Mouse (Mus musculus) cerebellum, postnatal 25 days (tissue): ENCODE results near the gene Dnah3.

ENCODE experiments used
- DNase-seq, 2 experiments: peaks; one replicate each; pipeline ENCODE4 v3.0.0; 2021; ENCODE audit warnings: mixed read lengths in 2 of 2

Gene Dnah3

DNA sequence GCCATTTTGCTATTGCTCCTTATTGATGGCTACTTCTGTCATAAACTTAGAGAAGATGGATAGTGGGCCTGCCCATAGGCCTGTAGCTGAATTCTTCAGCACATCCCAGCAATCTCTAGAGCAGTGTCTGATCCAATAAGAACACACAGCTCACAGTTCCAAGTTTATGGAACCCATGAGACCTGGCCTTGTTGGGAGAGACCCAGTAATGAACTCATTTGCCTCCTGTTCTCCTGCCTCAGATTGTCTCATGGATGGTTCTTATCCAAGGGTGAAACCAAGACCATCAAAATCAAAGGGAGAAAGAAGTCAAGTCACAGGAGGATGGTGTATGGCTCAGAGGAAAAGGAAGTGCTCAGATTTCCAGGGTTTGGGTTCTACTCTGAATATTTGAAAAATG is 44.6 kb downstream of the Dnah3 start:
- no peak for DNase-seq

DNA sequence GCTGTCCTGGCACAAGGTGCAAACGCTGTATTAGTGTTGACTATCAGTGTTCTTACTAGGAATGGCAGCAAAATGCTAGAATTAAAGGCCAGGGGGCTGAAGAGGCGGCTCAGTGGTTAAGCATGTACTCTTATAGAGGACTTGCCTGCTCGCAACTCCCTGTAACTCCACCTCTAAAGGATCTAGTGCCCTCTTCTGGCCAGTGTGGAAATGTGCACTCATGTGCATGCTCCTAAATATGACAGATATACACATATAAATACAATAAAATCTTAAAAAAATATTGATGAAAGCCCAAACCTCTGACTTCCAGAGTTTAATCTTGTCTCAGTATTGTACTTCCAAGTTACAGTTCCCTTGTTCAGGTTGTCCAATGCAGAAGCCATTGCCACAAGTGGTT is 51.1 kb downstream of the Dnah3 start:
- DNase-seq = no peak

DNA sequence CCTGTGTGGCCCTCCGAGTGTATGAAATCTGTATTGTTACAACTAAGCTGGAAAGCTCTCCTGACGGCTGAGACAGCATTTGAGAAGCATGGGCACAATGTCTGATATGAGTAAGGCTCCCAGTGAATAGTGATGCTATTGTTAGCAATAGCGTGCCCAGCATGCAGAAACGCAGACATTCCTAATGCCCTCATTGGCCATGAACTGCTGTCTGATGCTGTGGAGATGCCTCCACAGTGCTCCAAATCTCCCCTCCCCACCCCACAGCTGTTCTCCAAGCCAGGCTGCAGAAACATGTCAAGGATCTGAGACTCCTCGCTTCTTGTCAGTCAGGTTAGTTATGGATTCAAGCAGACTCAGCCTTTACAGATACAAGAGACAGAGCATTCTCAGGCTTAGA is 58.7 kb downstream of the Dnah3 start:
- DNase-seq = no peak

DNA sequence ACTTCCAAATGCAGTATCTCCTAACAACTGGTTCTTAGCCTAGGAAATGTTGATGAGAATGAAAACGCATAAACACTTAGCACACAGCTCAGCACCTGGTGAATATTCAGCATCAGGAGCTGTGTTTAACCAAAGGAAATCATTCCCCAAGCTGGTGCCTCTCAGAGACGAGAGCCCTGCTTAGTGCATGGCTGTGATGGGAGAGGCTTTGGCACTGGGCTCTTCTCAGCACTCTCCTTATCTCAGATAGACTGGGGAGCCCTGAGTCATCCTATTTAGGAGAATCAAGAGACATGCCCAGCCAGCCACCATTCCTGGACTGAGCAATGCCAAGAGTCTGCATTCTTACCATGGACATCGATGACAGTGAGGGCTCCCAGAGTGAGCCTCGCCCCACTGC is 60.1 kb downstream of the Dnah3 start:
- DNase-seq = no peak

DNA sequence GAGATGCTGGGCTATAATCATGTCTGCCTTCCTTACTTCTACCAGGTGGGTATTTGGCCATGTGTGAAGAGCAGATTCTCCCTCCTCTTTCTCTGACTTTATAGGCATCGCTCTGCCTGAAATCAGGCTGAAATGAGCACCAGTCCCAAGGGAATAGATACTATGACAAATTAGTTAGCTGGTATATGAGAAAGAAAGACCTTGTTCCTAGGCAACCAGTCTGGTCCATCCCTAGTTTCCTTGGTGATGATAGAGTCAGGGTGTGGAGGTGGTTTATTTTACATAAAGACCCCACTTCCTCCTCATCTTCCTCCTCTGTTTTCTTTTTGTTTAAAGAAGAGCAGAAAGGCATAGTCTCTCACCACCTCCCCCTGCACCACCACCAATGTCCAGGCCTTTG is 60.5 kb downstream of the Dnah3 start:
- no peak for DNase-seq

DNA sequence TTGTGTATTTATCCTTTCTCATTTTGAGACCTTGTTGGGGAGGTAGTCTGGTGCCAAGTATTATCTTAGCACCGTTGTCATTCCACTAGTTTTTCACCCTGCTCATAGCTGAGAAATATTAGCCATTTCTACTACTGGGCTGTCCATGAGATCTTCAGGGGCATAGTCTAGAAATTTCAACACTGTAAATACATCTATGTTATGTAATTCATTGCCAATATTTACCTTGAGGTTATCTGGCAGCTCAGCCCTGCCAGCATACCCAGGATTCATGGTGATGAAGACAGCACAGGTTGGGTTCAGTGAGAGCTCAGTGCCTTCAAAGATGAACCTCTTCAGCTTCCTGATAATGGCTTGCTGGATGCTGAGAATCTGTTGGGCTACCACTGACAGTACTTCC is 66.4 kb downstream of the Dnah3 start:
- no peak for DNase-seq

DNA sequence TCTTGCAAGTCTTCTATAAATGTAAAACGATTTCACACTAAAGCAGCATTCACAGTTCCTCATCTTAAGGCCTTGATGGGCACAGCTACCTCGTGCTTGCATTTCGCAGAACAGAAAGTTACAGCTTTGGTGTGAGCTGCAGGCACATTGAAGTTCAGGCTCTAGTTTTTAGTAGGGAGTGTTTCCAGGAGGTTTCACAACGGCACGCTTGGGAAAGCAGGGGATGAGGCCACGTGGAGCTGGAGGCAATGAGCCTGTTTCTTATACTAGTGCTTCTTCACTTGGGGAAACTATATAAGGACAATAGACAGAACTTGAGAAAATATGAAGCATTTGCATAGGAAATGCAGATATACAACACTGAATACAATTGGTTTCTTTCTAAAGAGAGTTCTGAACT is 98.0 kb downstream of the Dnah3 start:
- DNase-seq = no peak

DNA sequence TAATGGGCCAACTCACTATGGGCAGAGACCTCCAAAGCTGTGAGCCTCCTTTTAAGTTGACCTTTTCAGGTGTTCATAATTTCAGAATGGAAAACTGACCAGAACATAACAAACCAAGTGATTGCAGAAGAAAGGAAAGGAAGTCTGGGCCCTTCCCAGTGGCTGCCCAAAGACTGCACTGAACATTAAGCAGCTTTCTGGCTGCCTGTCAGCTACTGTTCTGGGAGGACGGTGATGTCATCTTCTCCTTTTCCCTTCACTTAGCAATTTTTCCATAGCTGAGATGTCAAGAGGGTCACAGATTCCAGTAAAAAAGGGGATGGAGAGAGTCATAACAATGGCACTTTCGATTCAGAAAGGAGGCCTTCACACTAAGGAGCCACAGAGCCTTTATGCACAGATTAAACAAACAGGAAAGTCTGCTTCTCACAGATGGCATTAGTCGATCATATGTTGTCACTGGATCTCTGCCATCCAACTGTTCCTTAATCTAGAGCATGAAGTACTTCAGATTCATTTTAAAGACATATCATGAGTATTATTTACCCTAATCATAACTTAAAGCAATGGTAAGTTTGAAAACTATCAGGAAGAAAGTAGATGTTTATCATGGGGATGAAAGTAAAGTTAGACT is 109.7 kb downstream of the Dnah3 start:
- DNase-seq = peak; percentile 22 to 36

DNA sequence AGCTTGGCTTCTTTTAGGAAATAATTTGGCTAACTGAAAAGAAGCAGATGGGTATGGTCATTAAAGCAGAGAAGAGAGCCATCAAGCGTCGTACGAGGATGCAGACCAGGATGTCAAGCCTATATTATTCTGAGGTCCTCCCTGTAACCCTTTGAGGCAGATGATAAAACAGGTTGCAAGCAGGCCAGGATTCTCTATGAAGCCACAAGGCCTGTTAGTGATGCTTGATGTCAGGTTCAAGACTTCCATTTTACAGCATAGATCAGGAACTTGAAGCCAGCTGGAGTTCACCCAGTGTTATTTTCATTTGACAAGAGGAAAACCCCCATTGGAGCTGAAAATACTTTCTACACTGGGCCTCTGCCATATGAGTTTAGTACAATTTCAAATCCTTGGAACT is 114.9 kb downstream of the Dnah3 start:
- no peak for DNase-seq

DNA sequence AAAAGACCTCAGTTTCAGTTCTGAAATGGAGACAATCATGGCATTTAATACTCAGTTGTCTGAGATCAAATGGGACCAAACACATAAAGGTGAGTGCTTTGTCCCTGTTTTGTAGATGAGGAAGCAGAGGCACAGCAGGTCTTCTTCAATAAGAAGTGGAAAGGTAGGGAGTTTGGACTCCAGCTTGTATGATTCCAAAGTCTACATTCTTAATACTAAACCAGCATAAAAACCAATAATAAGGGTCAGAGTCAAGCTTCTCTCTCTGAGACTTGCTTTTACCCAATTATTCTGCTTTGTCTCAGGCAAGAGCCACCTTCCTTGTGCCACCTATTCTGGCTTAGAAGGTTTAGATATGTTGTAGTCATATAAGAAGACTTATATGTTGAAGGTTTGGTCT is 116.5 kb downstream of the Dnah3 start:
- DNase-seq = no peak

DNA sequence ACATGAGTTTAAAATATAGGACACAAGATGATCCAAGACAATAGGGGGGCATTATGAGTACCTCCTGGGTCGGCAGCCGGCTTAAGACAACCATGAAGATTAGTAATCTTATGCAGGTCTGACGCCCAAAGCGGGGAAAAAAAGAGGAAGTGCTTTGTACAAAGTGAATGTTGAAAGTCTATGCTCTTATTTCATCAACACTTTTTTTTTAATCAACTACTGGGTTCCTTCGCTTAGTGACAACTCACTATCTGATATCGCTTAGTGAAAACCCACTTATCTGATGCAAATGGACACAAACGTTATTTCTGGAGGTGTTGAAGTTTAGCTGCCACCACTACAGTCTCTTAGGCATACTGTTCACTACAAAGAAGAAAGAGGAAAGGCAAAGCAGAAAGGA is 117.5 kb downstream of the Dnah3 start:
- DNase-seq = no peak

DNA sequence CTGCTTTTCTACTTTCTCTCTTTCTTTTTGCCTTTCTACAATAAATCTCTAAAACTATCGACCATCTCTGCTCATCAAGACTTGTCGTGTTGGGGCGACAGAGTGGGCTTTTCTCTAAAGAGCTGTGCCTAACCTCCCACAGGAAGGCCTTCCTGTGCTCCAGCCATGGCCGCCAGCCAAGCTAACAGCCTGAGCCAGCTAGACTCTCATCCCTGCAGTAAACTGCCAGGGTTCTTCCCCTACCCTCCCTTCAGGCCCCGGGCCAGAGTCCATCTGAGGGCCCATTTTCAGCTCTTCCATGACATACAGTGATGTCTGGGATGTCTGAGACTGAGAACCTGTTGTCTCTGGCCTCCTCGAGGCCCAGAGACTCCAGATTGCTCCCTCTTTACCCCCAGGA is 118.8 kb downstream of the Dnah3 start:
- DNase-seq = peak; percentile 77 to 86

DNA sequence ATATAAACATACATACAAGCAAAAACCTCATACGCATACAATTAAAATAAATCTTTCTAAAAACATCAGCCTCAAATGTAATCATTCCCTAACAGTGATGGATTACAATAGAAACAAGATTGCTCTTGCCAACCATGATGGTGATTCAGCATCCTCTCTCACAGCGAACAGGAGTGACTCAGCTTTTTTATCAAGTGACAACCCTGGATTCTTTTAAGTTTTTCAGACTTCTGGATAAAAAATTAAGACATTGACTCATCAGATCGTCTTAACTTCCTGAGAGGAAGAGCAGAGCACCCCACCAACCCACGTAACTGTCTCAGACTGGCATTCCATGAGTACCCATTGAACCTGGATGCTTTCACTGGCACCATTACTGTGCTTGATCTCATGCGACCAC is 120.9 kb downstream of the Dnah3 start:
- DNase-seq = no peak

DNA sequence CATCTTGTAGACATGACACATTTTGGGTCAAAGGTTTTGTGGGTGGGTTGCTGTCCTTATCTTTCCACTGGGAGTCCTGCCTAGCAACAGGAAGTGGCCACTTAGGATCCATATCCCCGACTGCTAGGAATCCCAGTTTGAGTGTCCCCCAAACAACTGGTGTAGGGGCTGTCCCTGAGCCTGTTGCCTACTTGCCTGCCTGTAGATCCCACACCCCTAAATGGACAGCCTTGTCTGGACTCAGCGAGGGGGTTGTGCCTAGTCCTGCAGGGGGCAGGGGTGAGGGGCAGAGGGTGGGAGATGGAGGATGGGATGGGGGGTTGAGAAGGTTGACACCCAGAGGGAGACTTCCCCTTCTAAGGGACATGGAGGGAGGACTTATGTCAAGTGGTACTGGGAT is 125.8 kb downstream of the Dnah3 start:
- no peak for DNase-seq

DNA sequence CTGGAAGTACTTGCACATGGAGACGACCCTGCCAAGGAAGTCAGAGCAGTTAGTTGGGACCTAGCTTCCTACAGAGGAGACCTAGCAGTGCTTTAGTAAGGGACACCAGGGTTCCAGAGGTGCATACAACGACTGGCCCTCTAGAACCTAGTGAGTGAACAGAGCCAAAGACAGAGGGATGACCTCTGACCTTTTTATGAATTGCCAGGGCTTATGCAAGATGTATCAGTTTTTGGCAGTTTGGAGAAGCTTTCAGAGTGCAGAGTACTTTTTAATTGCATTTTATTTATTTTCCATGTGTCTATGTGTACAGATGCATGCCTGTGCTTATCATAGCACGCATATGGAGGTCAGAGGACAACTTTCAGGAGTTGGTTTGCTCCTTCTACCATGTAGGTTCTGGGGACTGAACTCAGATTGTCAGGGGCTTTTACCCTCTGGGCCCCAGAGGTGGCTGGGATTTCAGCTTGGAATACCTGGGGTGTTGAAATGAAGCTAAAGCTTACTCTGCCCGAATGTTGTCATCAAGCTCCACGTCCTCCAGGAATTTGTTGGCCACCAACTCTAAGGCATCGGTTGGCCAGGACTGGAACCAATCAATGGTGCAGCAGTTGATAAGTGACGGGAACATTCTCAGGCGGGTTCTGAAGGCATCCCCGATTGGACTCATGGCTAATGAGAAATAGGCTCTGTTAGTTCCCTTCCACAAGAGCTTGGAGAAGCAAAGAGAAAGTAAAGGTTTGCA is 129.3 kb downstream of the Dnah3 start:
- DNase-seq = no peak

DNA sequence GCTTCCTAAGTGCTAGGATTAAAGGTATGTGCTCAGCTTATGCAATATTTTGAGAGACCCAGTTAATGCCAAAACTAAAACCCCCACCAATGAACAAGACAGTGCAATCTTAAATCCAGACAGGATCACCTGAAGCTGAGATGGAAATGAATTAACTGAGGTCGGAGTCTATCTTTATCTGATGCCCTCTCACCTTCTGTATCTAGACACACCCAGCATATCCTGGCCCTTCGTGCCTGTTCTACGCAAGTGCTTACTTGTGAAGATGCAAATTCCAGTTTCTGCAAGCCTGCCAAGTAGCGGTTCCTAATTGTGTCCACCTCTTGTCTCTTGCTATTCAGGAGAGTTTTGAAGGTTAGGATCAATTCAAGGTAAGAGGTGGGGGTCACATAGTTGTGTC is 129.9 kb downstream of the Dnah3 start:
- no peak for DNase-seq

DNA sequence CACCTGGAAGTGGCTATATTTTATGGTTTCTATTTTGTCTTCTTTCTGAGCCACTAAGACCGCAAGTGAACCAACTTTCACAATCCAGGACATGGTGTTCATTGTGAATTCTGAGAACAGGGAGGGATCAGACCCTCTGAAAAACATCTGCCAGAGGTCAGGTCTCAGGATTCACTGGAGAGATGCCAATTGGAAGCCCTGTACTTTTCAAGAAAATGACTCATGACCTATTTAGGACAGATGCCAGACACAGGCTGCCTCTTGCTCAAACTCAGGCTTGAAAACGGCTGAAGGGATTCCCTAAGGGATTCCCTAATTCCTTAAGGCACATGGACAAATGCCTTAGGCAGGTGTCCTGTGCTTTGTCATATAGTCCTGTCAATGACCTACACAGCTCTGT is 134.0 kb downstream of the Dnah3 start:
- no peak for DNase-seq

DNA sequence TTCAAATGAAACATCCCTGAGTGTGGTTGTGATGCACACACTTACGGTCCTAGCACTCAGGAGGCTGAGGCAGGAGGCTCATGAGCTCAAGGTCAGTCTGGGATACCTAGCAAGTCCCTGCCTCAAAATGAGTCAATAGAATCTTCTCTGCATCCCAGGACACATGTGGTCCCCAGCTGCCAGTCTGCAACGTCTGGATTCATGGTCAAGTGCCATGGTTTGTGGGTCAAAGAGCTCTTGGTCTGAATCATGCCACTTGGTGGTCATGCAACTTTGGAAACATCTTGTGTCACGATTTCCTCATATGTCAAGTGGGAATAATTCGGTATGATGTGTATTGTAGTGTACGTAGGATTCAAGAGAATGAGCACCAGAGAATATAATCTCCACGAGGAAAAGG is 134.5 kb downstream of the Dnah3 start:
- no peak for DNase-seq

DNA sequence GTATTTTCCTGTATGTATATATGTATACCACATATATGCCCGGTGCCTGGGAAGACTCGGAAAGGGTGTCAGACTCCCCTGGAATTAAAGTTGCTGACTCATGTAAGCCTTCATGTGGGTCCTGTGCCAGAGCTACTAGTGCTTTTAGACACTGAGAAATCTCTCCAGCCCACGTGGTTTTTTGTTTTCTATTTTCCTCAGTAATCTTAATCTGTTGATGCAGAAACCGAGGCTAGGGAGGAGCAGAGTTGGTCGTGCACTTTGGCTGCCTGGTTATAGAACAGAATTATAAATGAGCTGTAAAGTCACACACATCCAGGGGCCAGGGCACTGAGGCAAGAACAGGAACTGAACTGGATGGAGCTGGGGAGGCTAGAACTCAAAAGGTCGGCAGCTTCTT is 135.1 kb downstream of the Dnah3 start:
- no peak for DNase-seq

DNA sequence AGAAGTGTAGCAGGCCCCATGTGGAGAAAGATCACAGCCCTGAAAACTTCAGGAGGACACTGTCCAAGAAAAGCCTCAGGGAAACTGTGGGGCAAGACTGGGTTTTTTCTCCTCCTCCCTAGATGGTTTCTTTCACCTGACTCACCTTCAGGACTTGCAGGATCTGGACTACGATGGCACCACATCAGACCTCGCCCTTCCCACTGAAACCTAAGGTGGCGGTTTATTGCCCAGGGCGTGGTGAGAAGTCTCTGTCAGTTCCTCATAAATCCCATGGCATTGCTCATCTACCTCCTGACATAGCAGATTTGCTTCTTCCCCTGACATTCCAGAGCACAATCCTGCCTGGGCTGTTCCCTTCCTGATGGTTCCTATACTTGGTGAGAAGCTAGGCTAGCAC is 135.6 kb downstream of the Dnah3 start:
- no peak for DNase-seq

DNA sequence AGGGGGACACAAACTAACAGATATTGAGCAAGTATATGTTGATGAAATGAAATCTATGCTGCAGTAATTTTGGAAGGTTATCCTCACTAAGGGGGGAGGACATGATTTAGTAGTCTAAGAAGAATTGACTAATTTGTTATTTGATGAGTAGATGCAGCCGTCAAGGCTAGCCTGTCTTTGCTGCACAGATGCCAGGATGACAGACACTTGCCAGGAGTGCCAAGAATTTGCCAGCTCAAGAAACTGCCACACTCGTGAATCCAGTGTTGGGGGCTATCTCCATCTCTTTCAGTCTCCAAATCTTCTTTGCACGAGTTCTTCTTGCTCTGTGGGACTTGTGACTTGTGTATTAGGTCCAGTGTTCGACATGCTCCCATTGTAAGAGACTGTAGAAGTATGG is 136.0 kb downstream of the Dnah3 start:
- no peak for DNase-seq

DNA sequence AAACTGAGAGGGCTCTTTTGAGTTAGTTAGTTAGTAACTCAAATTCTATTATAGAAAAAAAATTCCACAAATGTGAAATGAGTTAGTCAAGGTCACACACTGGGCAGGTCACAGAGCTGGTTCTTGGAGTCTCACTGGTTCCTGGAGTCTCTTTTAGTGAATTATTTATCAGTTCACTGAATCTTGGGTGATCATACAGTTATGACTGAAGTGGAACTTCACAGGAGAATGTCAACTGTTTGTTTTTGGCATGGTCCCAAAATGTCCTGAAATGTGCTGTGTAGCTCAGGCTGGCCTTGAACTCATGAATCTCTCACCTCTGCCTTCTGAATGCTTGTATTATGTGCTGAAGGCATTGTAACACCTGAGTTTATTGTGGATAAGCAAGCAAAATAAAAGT is 137.7 kb downstream of the Dnah3 start:
- DNase-seq = no peak

DNA sequence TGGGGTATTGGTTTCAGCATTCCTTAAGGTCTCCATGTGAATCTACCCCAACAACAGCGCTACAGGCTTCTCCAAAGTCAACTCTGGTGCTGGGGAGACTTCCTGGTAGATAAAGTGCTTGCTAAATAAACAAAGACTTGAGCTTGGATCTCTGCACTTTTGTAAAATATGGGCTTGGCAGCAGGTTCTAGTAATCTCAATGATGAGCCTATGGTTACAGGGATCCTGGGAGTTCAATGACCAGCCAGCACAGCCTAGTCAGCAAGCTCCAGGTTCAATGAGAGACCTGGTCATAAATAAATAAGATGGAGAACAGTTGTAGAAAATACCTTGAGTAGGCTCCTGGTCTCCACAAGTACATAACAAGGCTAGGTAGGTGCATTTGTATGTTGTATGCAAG is 141.0 kb downstream of the Dnah3 start:
- DNase-seq = no peak

DNA sequence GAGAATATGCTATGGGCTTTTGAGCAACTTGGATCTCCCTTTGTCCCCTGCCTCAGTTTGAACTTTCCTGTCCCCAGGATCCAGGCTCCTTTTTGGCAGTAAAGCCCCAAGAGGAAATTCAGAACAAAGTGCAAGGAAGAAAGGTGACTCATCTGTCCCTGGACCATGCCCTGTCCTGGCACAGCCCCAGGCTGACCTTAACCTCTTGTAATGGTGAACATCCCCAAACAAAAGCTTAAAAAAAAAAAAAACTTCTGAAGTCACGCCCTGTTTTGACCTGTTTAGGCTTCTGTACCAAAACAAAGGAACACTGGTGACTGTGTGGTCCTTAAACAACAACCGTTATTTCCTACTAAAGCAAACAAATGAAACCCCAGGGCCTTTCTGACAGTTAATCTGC is 153.5 kb downstream of the Dnah3 start:
- no peak for DNase-seq

DNA sequence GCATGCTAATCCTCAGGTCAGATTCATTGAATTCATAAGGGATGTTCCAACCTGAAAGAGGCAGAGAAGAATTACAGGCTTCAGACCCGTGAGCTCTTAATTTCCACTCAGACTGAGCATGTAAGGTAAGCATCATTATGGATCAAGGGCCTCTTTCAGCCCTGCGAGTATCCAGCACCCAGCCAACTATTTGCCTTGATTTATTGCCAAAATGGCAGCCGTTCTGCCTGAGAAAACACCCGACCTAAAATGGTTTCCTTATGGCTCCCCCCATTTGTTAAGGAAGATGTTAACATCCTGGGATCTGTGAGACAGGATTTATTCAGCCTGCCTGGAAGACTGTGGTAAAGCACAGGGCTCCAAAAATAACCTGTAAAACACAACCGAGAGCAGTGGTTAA is 158.0 kb downstream of the Dnah3 start:
- no peak for DNase-seq
